Mouse (Mus musculus): ENCODE results near the gene Ocln. TPM values are rescaled to one million over a fixed set of nuclear protein-coding genes. Genes with fewer than 3 reads are reported as not detected.
"Not testable (repeated sequence)": the region's sequence is repeated elsewhere in the genome, so short reads cannot be mapped to it uniquely, and the experiment has no call there.

Gene Ocln
- polyA plus RNA-seq, 1 experiment from 2014 or later: 6.5 TPM

- Histone ChIP-seq H3K9me3 (no peaks in the 10 kb centered on the region), H3K27me3 (replicated peaks; ENCODE audit: low read depth, poor library complexity, severe bottlenecking) (no peaks in the 10 kb centered on the region), H3K4me3 (no peak overlapping the region), H3K4me1 (peaks cover 8% of the 10 kb centered on the region; the same call in 1 of the 2 replicates), H3K27ac (replicated peaks) (no peak overlapping the region), H3K36me3 (replicated peaks) (no peaks in the 10 kb centered on the region)
- no peak for DNase-seq (ENCODE audit: low spot score)
- WGBS: 79% methylated on average over 7 of the region's 7 CpGs
Observed at GRCm38 (mm10) chr13:100511146-100511859, 41.2 kb downstream of the Ocln start.

GRCm38 (mm10) chr13:100499625-100500024 is 52.9 kb downstream of the Ocln start:
- not testable (repeated sequence) for H3K27me3 ChIP-seq (replicated peaks; ENCODE audit: low read depth, poor library complexity, severe bottlenecking); H3K4me3 ChIP-seq; H3K9me3 ChIP-seq; H3K36me3 ChIP-seq (replicated peaks); H3K4me1 ChIP-seq; H3K27ac ChIP-seq (replicated peaks); DNase-seq (ENCODE audit: low spot score)

DNA sequence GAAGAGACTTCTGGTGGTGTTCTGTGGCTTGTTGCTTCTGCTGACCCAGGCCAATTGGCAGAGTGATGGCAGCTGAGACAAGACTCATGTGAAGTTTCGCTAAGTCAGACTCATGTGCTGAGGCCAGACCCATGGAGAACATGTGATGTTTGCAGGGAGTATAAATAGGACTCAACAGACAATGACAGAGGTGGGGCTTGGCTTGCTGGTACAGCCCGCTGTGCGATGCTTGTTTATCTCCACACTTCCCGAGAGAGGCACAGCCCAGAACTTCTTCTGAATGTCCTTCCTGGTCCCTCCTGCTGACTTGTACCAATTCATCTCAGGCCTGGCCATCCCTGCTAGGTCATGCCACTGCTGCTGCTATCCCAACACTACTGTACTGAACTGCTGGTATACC is 57.2 kb downstream of the Ocln start:
- Histone ChIP-seq H3K36me3 (replicated peaks) (no peaks in the 10 kb centered on the region), H3K4me1 (peaks cover 7% of the 10 kb centered on the region), H3K27me3 (replicated peaks; ENCODE audit: low read depth, poor library complexity, severe bottlenecking) (no peaks in the 10 kb centered on the region), H3K9me3 (no peaks in the 10 kb centered on the region), H3K4me3 (no peak overlapping the region), H3K27ac (replicated peaks) (no peak overlapping the region)
- DNase-seq (ENCODE audit: low spot score): no peak
- 87% methylated on average over 4 of the region's 4 CpGs for WGBS

GRCm38 (mm10) chr13:100494370-100494769 is 58.1 kb downstream of the Ocln start:
- WGBS: 58% methylated on average over 8 of the region's 8 CpGs

GRCm38 (mm10) chr13:100493313-100493712 is 59.2 kb downstream of the Ocln start:
- DNase-seq (ENCODE audit: low spot score): no peak
- H3K9me3 ChIP-seq: no peaks in the 10 kb centered on the region
- no peaks in the 10 kb centered on the region for H3K27me3 ChIP-seq (replicated peaks; ENCODE audit: low read depth, poor library complexity, severe bottlenecking)
- peaks cover 15% of the 10 kb centered on the region for H3K36me3 ChIP-seq (replicated peaks)
- 75% methylated on average over 8 of the region's 8 CpGs for WGBS
- H3K4me3 ChIP-seq: no peak overlapping the region
- H3K4me1 ChIP-seq: peaks cover 7% of the 10 kb centered on the region
- no peak overlapping the region for H3K27ac ChIP-seq (replicated peaks)

More at GRCm38 (mm10) chr13:100494370-100494769, 58.1 kb downstream of the Ocln start:
- not testable (repeated sequence) for H3K9me3 ChIP-seq; DNase-seq (ENCODE audit: low spot score); H3K4me1 ChIP-seq; H3K27me3 ChIP-seq (replicated peaks; ENCODE audit: low read depth, poor library complexity, severe bottlenecking); H3K36me3 ChIP-seq (replicated peaks); H3K4me3 ChIP-seq; H3K27ac ChIP-seq (replicated peaks)

GRCm38 (mm10) chr13:100492061-100492787 is 60.3 kb downstream of the Ocln start, which contains the start of gene Gtf2h2:
Gtf2h2 (minus strand) TSS chr13:100492579.
- no peaks in the 10 kb centered on the region for H3K27me3 ChIP-seq (replicated peaks; ENCODE audit: low read depth, poor library complexity, severe bottlenecking)
- H3K4me3 ChIP-seq: peak within 1 kb of the TSS; percentile 95
- under 1% methylated on average over 51 of the region's 51 CpGs for WGBS
- peak within 1 kb of the TSS; percentile 94 for H3K27ac ChIP-seq (replicated peaks)
- peak; percentile 89 for DNase-seq (ENCODE audit: low spot score)
- no peaks in the 10 kb centered on the region for H3K9me3 ChIP-seq
- peaks cover 26% of the 10 kb centered on the region for H3K36me3 ChIP-seq (replicated peaks)
- peaks cover 7% of the 10 kb centered on the region for H3K4me1 ChIP-seq

GRCm38 (mm10) chr13:100491623-100492022 is 60.9 kb downstream of the Ocln start:
- H3K27me3 ChIP-seq (replicated peaks; ENCODE audit: low read depth, poor library complexity, severe bottlenecking): no peaks in the 10 kb centered on the region
- H3K27ac ChIP-seq (replicated peaks): peak overlapping the region; percentile 94
- peak overlapping the region; percentile 95 for H3K4me3 ChIP-seq
- peaks cover 7% of the 10 kb centered on the region for H3K4me1 ChIP-seq
- WGBS: 13% methylated on average over 6 of the region's 6 CpGs
- no peak for DNase-seq (ENCODE audit: low spot score)
- no peaks in the 10 kb centered on the region for H3K9me3 ChIP-seq
- H3K36me3 ChIP-seq (replicated peaks): peaks cover 32% of the 10 kb centered on the region

DNA sequence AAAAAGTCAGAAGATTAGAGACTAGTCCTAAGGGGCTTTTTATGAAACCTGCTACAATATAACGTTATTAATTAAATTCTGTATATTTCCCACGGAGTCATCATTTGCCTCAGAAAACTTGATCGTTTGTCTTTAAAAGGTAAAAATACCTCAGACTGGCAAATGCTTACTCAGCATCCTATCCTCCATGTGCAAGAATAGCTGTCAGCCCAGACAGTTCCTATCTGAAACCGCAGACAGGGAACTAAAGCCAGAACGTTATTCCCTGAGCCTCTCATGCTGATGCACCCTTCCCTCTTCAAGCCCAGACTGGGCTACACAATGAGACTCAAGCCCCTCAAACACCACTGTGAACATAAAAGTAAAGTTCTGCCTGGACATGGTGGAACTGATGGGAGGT is 62.1 kb downstream of the Ocln start:
- no peaks in the 10 kb centered on the region for H3K27me3 ChIP-seq (replicated peaks; ENCODE audit: low read depth, poor library complexity, severe bottlenecking)
- no peaks in the 10 kb centered on the region for H3K9me3 ChIP-seq
- peaks cover 41% of the 10 kb centered on the region for H3K36me3 ChIP-seq (replicated peaks)
- peaks cover 7% of the 10 kb centered on the region for H3K4me1 ChIP-seq
- WGBS: 91% methylated on average over 5 of the region's 5 CpGs
- H3K27ac ChIP-seq (replicated peaks): no peak overlapping the region
- no peak for DNase-seq (ENCODE audit: low spot score)
- H3K4me3 ChIP-seq: no peak overlapping the region

GRCm38 (mm10) chr13:100483610-100484009 is 68.9 kb downstream of the Ocln start:
- Histone ChIP-seq H3K4me3 (no peak overlapping the region), H3K4me1 (no peaks in the 10 kb centered on the region), H3K9me3 (no peaks in the 10 kb centered on the region), H3K27me3 (replicated peaks; ENCODE audit: low read depth, poor library complexity, severe bottlenecking) (no peaks in the 10 kb centered on the region), H3K36me3 (replicated peaks) (peaks cover 97% of the 10 kb centered on the region), H3K27ac (replicated peaks) (no peak overlapping the region)
- no peak for DNase-seq (ENCODE audit: low spot score)
- 93% methylated on average over 7 of the region's 7 CpGs for WGBS

GRCm38 (mm10) chr13:100463527-100464222 is 88.8 kb downstream of the Ocln start:
- whole genome bisulfite sequencing: 90% methylated on average over 2 of the region's 2 CpGs
- Histone ChIP-seq H3K27me3 (replicated peaks; ENCODE audit: low read depth, poor library complexity, severe bottlenecking) (no peaks in the 10 kb centered on the region), H3K27ac (replicated peaks) (no peak overlapping the region), H3K36me3 (replicated peaks) (peaks cover 86% of the 10 kb centered on the region), H3K9me3 (peaks cover 11% of the 10 kb centered on the region; the same call in 1 of the 2 replicates), H3K4me1 (no peaks in the 10 kb centered on the region), H3K4me3 (no peak overlapping the region)
- no peak for DNase-seq (ENCODE audit: low spot score)

DNA sequence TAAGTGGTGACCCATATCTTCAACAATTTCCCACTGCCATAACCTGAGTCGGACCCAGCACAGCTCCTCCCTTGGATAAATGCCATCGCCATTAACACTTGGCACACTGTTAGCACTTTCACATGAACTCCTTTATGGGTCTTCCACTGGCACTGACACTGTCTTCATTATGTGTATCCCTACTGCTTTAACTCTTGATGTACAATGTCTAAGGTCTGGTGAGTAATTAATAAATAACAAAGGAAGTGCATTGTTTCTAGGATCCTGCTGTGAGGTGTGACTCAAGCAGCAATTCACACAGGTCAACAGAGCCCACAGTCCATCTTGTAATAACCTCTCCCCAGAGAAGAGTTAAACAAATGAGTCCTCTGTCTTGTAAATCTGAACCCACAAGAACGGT is 91.2 kb downstream of the Ocln start:
- Histone ChIP-seq H3K4me1 (no peaks in the 10 kb centered on the region), H3K27me3 (replicated peaks; ENCODE audit: low read depth, poor library complexity, severe bottlenecking) (no peaks in the 10 kb centered on the region), H3K4me3 (no peak overlapping the region), H3K36me3 (replicated peaks) (peaks cover 63% of the 10 kb centered on the region), H3K27ac (replicated peaks) (no peak overlapping the region), H3K9me3 (no peaks in the 10 kb centered on the region)
- WGBS: 91% methylated on average over 3 of the region's 3 CpGs
- no peak for DNase-seq (ENCODE audit: low spot score)

DNA sequence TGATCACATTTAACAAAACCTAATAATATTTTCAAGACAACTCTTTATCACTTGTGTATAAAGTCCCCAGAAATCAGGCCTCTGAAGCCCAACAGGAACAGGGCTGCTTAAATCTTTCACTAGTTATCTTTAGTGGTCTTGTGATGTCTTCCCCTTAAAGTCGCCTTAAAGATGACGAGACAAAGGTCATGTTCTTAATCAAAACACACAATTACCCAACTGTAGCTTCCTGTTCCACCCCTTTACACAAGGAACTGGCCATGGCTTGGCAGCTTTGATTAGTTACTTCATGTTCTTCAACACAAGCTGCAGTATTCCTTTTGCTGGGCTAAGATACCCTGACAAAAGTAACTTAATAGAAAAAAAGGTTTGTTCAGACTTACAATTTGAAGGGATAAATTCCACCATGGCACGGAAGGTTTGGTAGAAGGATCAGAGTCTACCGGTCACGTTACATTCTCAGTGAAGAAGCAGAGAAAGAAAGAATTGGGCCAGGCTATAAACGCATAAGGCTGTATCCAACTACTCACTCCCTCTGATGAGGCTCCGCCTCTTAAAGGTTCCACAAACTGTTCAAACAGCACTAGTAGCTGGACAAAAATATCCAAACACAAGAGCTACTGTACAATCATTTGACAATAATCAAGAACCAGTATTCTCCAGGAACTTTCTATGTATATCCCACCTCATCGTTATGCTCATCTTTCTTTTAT is 99.9 kb downstream of the Ocln start, which contains the start of gene Naip1:
Gene Naip1 (minus strand): TSS at position 455 of the 713 bp plus-strand sequence.
- not testable (repeated sequence) for H3K27ac ChIP-seq (replicated peaks); DNase-seq (ENCODE audit: low spot score); H3K4me3 ChIP-seq; H3K36me3 ChIP-seq (replicated peaks); H3K9me3 ChIP-seq; H3K4me1 ChIP-seq; H3K27me3 ChIP-seq (replicated peaks; ENCODE audit: low read depth, poor library complexity, severe bottlenecking)
- WGBS: 88% methylated on average over 8 of the region's 8 CpGs

Measured in embryonic facial prominence, embryonic 10.5 days (tissue).